Mouse (Mus musculus) ES-Bruce4 (cell line): ENCODE data around the gene Lcn6.

Experiments used
- CTCF ChIP-seq: IDR thresholded peaks from one replicate; pipeline ENCODE4 v1.8.1; 2011; ENCODE audit warnings: low read depth, low read length
- EP300 ChIP-seq: IDR thresholded peaks from 2 replicates; pipeline ENCODE4 v1.6.1; 2011; ENCODE audit warnings: low read depth, low read length; ENCODE audit not compliant: insufficient read depth

- no peak for TF ChIP-seq EP300
- TF ChIP-seq CTCF, result no peak
Observed at GRCm38 (mm10) chr2:25696951-25697350, 20.4 kb downstream of the Lcn6 start.
